Mouse (Mus musculus) NIH3T3 (cell line): ENCODE measurements at regions not wholly inside any gene's neighbourhood (a gene's known extent, or its start where the extent isn't known, plus 50 kb on each side); places are given as distances from the start of the nearest gene placed in this dataset.
"Not testable (repeated sequence)": the region's sequence is repeated elsewhere in the genome, so short reads cannot be mapped to it uniquely, and the experiment has no call there.

Experiments
- DNase-seq: peaks from one replicate; pipeline ENCODE4 v3.0.0-alpha.2; 2012; ENCODE audit warnings: low read depth

DNA sequence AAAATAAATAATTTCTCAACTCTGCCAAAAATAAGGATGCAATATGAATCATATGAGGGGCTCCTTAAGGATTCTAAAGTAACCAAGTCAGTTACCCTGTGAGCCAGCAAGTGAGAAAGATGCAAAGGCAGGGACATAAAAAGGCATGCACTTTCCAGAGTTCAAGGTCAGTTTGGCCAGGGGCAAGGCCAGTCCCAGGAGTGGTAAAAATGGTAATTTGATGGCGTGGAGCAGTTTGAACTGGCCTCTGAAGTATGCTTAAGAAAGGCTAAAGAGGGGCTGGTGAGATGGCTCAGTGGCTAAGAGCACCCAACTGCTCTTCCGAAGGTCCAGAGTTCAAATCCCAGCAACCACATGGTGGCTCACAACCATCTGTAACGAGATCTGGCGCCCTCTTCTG, 68.8 kb downstream of the BC005561 start:
- not testable (repeated sequence) for DNase-seq

DNA sequence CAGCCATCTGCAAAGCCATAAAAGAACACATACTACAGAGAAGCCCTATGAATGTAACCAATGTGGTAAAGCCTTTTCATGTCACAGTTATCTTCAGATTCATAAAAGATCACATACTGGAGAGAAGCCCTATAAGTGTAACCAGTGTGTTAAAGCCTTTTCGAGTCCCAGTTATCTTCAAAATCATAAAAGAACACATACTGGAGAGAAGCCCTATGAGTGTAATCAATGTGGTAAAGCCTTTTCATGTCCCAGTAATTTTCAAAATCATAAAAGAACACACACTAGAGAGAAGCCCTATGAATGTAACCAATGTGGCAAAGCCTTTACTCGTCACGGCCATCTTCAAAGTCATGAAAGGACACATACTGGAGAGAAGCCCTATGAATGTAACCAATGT, 74.2 kb downstream of the BC005561 start:
- DNase-seq: not testable (repeated sequence)

DNA sequence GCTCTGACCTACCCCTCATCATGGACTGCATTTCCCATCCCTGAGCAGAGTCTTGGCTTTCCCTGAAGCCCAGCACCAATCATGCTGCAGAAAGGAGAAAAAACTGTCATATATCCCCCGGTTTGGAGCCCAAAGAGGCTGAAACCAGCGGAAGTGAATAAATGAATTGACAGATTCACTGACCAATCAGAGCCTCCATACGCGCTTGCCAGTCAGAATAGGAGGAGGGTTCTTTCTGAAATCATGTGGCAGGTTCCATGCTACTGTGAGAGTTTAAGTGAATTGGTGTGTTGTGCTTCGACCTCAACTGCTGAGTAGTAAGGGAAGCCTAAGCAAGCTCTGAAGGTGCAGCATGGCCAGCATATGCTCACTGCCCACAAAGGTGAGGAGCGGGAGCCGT, 101.0 kb downstream of the BC005561 start:
- peak; percentile 30 for DNase-seq
